Mouse (Mus musculus) limb, embryonic 12.5 days (tissue): ENCODE results near the gene Exoc3l2. TPM values are rescaled to one million over a fixed set of nuclear protein-coding genes. Genes with fewer than 3 reads are reported as not detected.
A peak's percentile ranks its signal among the peaks of the same experiment; 100 is the strongest.

Experiments used
- ATAC-seq: fragments of 200-750 bp; cut with Nextera tagmentation; 2 replicates; pipeline ENCODE4 v1.8.0; 2017; ENCODE audit warnings: low read depth, moderate TSS enrichment; ENCODE audit not compliant: insufficient number of reproducible peaks, insufficient read depth, low FRiP score, low TSS enrichment
- H3K27ac ChIP-seq: fragments of 300-500 bp; sonication (generic); 2 replicates; pipeline ENCODE4 v1.5.1; 2016; ENCODE audit warnings: mild to moderate bottlenecking, moderate library complexity
- H3K27me3 ChIP-seq: fragments of 300-500 bp; sonication (generic); 2 replicates; pipeline ENCODE4 v1.6.1; 2016; ENCODE audit warnings: mild to moderate bottlenecking, moderate library complexity
- H3K36me3 ChIP-seq: fragments of 300-500 bp; sonication (generic); 2 replicates; pipeline ENCODE4 v1.6.1; 2016; ENCODE audit warnings: mild to moderate bottlenecking, moderate library complexity
- H3K4me1 ChIP-seq: fragments of 300-500 bp; sonication (generic); replicated peaks from 2 replicates; pipeline ENCODE4 v1.6.1; 2016
- H3K4me2 ChIP-seq: fragments of 300-500 bp; sonication (generic); 2 replicates; pipeline ENCODE4 v1.6.1; 2016; ENCODE audit warnings: mild to moderate bottlenecking, moderate library complexity
- H3K4me3 ChIP-seq: fragments of 300-500 bp; sonication (generic); replicated peaks from 2 replicates; pipeline ENCODE4 v1.5.1; 2016; ENCODE audit warnings: mild to moderate bottlenecking
- H3K9ac ChIP-seq: fragments of 300-500 bp; sonication (generic); replicated peaks from 2 replicates; pipeline ENCODE4 v1.6.1; 2016; ENCODE audit warnings: mild to moderate bottlenecking, moderate library complexity
- H3K9me3 ChIP-seq: fragments of 300-500 bp; sonication (generic); 2 replicates; pipeline ENCODE4 v1.6.1; 2016; ENCODE audit warnings: mild to moderate bottlenecking, moderate library complexity
- WGBS: fragments of 180-500 bp; shearing (Covaris S2); methylation state at CpG from one replicate; pipeline ENCODE4 v1.1.7; 2016; 5-methylcytosine and 5-hydroxymethylcytosine counted together
- polyA plus RNA-seq: library from polyadenylated mRNA; unstranded; fragments of >200 nt; fragmentation: Nextera tagmentation; extraction: Ambion mirVana; gene quantifications from 2 replicates; pipeline ENCODE4 v1.2.1, GENCODE M21; 2016

Gene Exoc3l2
- polyA plus RNA-seq, 1 experiment from 2014 or later: 1.5 TPM

- peak overlapping the region; percentile 51 for H3K9ac ChIP-seq
- peak; percentile 35; the same call in 1 of the 2 replicates for ATAC-seq
- WGBS: 1% methylated on average over 64 of the region's 64 CpGs
- peak overlapping the region; percentile 86 for H3K4me2 ChIP-seq
- no peaks in the 10 kb centered on the region for H3K9me3 ChIP-seq
- H3K27me3 ChIP-seq: peaks cover 82% of the 10 kb centered on the region
- peaks cover 6% of the 10 kb centered on the region for H3K36me3 ChIP-seq
- peak overlapping the region; percentile 45 for H3K4me3 ChIP-seq
- peaks cover 27% of the 10 kb centered on the region for H3K4me1 ChIP-seq
- H3K27ac ChIP-seq: no peak overlapping the region
These were observed 60.8 kb downstream of the Exoc3l2 start for GRCm38 (mm10) chr7:19523757-19524419.

DNA sequence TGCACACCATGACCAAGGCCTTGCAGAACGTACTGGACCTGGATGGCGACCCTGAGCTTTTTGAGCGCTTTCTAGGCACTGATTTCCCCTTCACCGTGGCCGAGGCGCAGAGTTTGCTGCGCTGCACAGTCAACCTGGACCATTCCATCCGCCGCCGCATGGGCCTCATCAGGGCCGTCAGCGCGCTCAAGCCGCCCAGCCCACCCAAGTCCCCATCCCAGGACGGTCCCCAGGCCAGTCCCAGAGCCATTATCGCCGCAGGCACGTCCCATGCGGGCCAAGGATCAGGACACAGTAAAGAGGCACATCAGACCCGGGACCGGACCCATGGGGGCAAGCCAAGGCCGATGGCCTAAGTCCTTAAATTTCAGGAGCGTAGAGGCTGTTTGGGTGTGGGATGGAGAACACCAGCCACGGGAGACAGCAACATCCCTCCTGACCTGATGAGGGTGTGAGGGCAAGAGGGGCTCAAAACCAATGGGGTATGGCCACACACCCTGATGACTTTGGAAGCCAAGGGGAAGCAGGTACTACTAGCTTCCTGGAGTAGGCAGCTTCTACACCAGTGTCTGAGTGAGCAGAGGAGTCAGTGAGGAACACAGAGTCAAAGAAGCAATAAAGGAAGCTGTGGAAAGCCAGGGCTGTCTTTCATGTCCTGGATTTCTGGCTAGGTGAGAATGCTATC lies 61.4 kb downstream of the Exoc3l2 start:
- no peak overlapping the region for H3K27ac ChIP-seq
- ATAC-seq: no peak
- peak overlapping the region; percentile 51 for H3K9ac ChIP-seq

DNA sequence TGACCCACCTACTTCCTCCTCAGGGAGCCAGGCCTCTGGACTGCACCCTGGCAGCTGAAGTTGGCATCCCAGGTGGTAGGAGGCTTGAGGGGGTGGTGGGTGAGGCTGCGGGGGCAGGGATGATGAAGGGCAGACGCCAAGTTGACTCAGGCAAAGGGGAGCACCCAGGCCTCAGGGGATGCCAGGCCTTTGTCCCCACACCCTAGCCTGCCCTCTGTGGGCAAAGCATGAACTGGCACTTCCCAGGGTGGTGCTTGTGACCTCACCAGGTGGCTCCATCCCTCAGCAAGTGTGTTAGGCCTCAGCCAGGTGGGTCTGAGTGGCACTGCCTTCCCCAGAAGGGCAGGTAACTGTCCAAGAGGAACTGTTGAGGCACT lies 62.0 kb downstream of the Exoc3l2 start:
- no peak overlapping the region for H3K4me3 ChIP-seq
- no peak for ATAC-seq
- H3K9me3 ChIP-seq: no peaks in the 10 kb centered on the region
- H3K36me3 ChIP-seq: peaks cover 18% of the 10 kb centered on the region
- peaks cover 70% of the 10 kb centered on the region for H3K27me3 ChIP-seq
- no peak overlapping the region for H3K9ac ChIP-seq
- 59% methylated on average over 2 of the region's 2 CpGs for WGBS
- no peak overlapping the region for H3K4me2 ChIP-seq
- H3K27ac ChIP-seq: no peak overlapping the region
- H3K4me1 ChIP-seq: peaks cover 22% of the 10 kb centered on the region

More for the DNA sequence above, 61.4 kb downstream of the Exoc3l2 start:
- peaks cover 13% of the 10 kb centered on the region for H3K36me3 ChIP-seq
- peaks cover 27% of the 10 kb centered on the region for H3K4me1 ChIP-seq
- H3K27me3 ChIP-seq: peaks cover 75% of the 10 kb centered on the region
- no peaks in the 10 kb centered on the region for H3K9me3 ChIP-seq
- peak overlapping the region; percentile 86 for H3K4me2 ChIP-seq
- peak overlapping the region; percentile 45 for H3K4me3 ChIP-seq
- WGBS: 15% methylated on average over 24 of the region's 24 CpGs

DNA sequence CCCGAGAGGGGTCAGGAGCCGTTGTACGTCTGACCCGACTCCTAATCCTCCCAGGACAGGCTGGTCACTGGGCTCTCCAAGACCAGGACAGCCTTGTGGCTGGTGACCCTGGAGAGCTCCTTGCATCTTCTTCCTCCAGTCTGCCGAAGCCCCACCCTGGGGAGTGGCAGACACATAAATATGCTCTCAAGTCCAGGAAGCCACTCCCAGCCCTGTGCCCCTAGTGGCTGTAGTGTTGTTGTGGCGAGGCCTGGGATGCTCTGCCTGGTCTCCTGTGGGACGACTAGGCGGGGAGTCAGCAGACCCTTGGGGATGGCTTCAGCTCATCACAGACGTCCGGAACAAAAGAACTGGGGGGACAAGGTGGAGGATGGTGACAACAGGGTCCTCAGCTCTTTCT lies 67.9 kb downstream of the Exoc3l2 start:
- Histone ChIP-seq H3K9me3 (no peaks in the 10 kb centered on the region), H3K4me2 (no peak overlapping the region), H3K27me3 (peaks cover 10% of the 10 kb centered on the region), H3K9ac (no peak overlapping the region), H3K27ac (no peak overlapping the region), H3K4me1 (no peaks in the 10 kb centered on the region), H3K4me3 (no peak overlapping the region), H3K36me3 (peaks cover 77% of the 10 kb centered on the region)
- ATAC-seq: no peak
- WGBS: 67% methylated on average over 10 of the region's 10 CpGs

- 88% methylated on average over 13 of the region's 14 CpGs for WGBS
- no peaks in the 10 kb centered on the region; the same call in 1 of the 2 replicates for H3K27me3 ChIP-seq
- H3K9me3 ChIP-seq: no peaks in the 10 kb centered on the region
- no peak overlapping the region for H3K9ac ChIP-seq
- H3K4me1 ChIP-seq: peaks cover 3% of the 10 kb centered on the region
- H3K4me2 ChIP-seq: no peak overlapping the region
- no peak for ATAC-seq
- H3K36me3 ChIP-seq: peaks cover 79% of the 10 kb centered on the region
- no peak overlapping the region for H3K4me3 ChIP-seq
- no peak overlapping the region for H3K27ac ChIP-seq
These were observed 69.1 kb downstream of the Exoc3l2 start for GRCm38 (mm10) chr7:19532240-19532639.

DNA sequence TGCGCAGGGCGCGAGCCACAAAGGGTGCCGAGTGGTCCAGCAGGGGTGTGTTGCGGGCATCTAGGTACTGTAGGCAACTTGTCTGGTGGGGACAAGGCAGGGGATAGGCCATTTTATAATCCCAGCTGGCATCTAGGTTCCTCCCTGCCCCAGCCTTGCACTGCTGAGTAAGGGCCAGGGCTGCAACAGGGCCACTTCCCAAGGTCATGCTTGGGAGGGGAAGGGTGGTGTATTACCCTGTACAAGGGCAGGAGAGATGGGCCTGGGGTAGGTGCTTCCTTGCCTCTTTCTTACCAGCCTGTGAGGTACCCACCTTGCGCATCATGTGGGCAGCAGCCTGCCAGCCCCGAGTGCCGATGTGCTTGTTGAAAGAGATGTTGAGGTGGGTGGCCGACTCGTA lies 71.5 kb downstream of the Exoc3l2 start:
- Histone ChIP-seq H3K9me3 (no peaks in the 10 kb centered on the region), H3K4me2 (no peak overlapping the region), H3K27me3 (no peaks in the 10 kb centered on the region; the same call in 1 of the 2 replicates), H3K4me3 (no peak overlapping the region), H3K36me3 (peaks cover 65% of the 10 kb centered on the region), H3K27ac (no peak overlapping the region), H3K4me1 (peaks cover 9% of the 10 kb centered on the region), H3K9ac (no peak overlapping the region)
- ATAC-seq: no peak
- WGBS: 93% methylated on average over 10 of the region's 10 CpGs

- H3K27ac ChIP-seq: no peak overlapping the region
- 100% methylated on average over 2 of the region's 2 CpGs for WGBS
- no peak for ATAC-seq
These were observed 77.8 kb downstream of the Exoc3l2 start for GRCm38 (mm10) chr7:19540771-19541566.

DNA sequence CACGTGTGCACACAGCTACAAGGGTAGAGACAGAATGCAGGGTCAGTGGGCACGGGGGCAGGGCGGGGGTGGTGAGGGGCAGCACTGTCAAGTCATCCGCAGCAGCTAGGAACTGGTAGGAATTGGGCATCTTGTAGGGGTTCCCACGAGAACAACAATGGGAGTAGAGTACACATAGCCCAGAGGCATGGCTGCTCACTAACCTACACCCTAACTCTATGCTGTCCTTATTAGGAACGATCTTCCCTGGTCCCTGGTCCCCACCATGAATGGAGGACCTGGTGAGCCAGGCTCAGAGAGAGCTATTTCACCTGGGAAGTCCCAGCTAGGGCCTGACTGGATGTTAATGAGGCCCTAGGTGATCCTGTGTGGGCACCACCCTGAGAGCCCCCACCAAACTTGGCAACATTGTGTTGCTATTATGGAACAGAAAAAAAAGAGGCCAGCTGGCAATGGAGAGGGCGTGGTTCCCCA lies 78.6 kb downstream of the Exoc3l2 start:
- H3K4me3 ChIP-seq: no peak overlapping the region
- ATAC-seq: no peak
- no peak overlapping the region for H3K27ac ChIP-seq
- H3K4me2 ChIP-seq: no peak overlapping the region
- H3K4me1 ChIP-seq: peaks cover 27% of the 10 kb centered on the region
- H3K9me3 ChIP-seq: no peaks in the 10 kb centered on the region
- 0 out of 2 replicates have a peak, but pooled peaks cover 7% of the 10 kb centered on the region for H3K36me3 ChIP-seq
- no peak overlapping the region for H3K9ac ChIP-seq
- H3K27me3 ChIP-seq: no peaks in the 10 kb centered on the region
- 86% methylated on average over 7 of the region's 7 CpGs for WGBS

More at GRCm38 (mm10) chr7:19540771-19541566, 77.8 kb downstream of the Exoc3l2 start:
- Histone ChIP-seq H3K4me1 (peaks cover 22% of the 10 kb centered on the region), H3K4me2 (no peak overlapping the region), H3K4me3 (no peak overlapping the region), H3K9me3 (no peaks in the 10 kb centered on the region), H3K9ac (no peak overlapping the region), H3K36me3 (peaks cover 7% of the 10 kb centered on the region; the same call in 1 of the 2 replicates), H3K27me3 (no peaks in the 10 kb centered on the region)

DNA sequence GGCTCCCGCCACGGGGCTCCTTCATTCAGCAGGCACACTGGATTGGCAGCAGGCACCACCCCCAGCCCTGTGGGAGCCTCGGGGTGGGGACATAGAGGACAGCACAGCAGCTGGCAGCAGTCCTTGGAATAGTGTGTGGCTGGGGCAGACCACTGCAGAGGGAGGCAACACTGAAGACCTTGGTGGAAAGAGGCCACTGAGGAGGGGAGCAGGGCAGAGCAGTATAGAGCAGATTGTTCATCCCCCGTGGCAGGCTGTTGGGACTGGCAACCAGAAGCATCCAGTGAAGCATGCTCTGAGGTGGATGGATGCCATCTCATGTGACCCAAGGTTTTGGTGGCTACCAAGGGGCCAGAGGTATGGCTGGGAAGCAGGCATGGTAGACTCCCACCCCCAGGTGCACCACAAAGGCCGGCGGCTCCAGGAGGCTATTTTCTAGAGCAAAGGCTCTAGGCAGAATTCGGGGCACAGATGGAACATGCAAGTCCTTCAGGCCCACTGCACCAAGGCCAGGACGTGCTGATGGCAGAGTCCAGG lies 79.1 kb downstream of the Exoc3l2 start:
- 73% methylated on average over 8 of the region's 8 CpGs for WGBS
- H3K4me3 ChIP-seq: no peak overlapping the region
- no peaks in the 10 kb centered on the region for H3K9me3 ChIP-seq
- no peaks in the 10 kb centered on the region for H3K27me3 ChIP-seq
- no peak overlapping the region for H3K9ac ChIP-seq
- H3K36me3 ChIP-seq: 0 out of 2 replicates have a peak, but pooled peaks cover 8% of the 10 kb centered on the region
- no peak overlapping the region for H3K27ac ChIP-seq
- H3K4me2 ChIP-seq: no peak overlapping the region
- no peak for ATAC-seq
- H3K4me1 ChIP-seq: peaks cover 27% of the 10 kb centered on the region

GRCm38 (mm10) chr7:19543584-19543983 lies 80.5 kb downstream of the Exoc3l2 start:
- no peaks in the 10 kb centered on the region for H3K9me3 ChIP-seq
- no peak for ATAC-seq
- WGBS: 56% methylated on average over 6 of the region's 6 CpGs
- no peak overlapping the region for H3K4me3 ChIP-seq
- H3K4me2 ChIP-seq: no peak overlapping the region
- no peak overlapping the region for H3K27ac ChIP-seq
- H3K27me3 ChIP-seq: no peaks in the 10 kb centered on the region
- peaks cover 21% of the 10 kb centered on the region; the same call in 1 of the 2 replicates for H3K4me1 ChIP-seq
- H3K36me3 ChIP-seq: peaks cover 17% of the 10 kb centered on the region; the same call in 1 of the 2 replicates
- no peak overlapping the region for H3K9ac ChIP-seq
